Mouse (Mus musculus) spleen, postnatal 36 days (tissue): ENCODE data around the gene Il15.

Experiments
- DNase-seq, 2 experiments: peaks; one replicate each; pipeline ENCODE4 v3.0.0; 2022; ENCODE audit warnings: low spot score in 2 of 2, mixed read lengths in 1 of 2

The Il15 gene

GRCm38 (mm10) chr8:82402686-82403330 lies at the start of gene Il15:
TSS of gene Il15 (minus strand) at chr8:82403222.
- DNase-seq: peak; percentile 67 to 68

- DNase-seq: no peak
Measured at GRCm38 (mm10) chr8:82444897-82445296, 41.9 kb upstream of the Il15 start.

DNA sequence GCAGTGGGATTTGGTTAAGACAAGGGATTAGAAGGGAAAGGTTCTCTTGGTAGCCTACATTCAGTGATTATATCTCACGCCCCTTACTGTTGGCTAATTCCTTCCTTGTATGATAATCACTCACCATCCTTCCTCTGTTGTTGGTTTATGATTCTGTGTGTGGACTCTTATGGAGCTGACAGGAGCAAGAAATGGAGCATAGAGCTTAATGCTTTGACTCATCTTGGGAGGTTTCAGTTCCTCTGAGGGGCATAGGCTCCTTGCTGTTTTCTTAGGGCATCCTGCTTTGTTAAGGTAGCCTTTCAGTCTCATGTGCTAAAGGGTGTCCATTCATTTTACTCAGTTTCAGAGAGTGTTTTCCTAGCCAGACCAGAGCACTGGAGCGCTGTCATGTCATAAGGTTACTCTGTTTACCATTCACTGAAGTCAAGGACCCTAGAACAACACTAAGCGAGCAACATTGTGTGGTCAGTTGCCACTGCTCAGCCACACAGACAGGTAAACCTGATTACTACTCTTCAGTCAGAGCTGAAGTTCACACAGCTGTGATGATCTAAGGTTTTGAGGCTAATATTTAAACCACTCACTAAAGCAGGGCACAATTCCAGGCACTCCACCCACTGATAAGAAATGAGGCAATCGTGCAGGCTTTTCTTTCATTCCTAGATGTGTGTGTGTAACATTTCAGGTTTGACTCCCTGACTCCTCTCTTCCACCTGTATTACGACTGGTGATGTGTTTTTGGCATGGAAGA lies 13.7 kb upstream of the Il15 start:
- DNase-seq: no peak

DNA sequence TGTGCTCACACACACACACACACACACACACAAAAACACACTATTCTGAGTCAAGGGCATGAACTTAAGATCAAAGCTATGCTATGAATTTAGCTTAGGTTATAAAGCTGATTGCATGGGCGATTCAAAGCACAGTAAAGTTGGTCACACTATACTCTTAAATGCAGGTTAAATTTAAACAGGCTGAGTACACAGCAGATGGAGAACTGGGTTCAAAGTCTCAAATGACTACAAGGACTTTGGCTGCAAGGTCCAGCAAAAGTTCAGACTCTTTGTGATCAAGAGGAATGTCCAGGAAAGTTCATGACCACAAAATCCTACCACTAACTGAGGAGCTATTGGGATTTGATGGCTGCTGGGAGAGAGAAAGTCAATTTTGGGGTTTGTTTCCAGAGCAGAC lies 12.5 kb upstream of the Il15 start:
- no peak for DNase-seq

DNA sequence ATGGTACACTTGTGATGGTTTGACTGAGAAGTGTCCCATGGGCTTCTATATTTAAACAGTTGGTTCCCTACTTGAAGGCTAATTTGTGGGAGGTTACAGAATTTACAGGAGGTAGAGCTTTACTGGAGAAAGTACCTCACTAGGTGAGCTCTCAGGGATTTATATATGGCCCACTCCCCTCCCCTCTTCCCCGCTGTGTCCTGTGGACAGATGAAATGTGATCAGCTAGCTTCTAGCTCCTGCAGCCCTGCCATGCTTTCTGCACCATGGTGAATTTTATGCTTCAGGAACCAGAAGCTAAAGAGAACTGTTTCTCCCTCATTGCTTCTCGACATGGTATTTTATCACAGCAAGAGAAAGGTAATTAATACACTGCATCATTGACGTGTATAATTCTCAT lies 7.1 kb upstream of the Il15 start:
- DNase-seq: no peak

DNA sequence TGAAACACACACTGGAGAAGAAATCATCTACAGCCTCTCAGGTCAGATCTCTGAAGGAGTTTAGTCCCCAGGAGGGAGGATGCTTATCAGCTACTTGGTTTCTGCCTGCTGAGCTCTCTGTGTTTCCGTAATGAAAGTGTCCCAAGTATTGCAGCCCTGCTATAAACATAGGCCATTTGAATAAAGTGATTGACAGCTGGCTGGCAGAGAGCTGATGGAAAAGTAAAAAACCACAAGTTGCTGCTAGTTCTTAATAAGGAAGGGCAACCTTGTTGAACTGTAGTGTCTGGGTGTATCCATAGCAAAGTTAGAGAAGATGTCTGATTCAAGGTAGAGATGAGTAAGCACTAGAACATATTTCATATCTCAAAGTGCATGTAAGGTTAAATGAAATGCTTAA lies 4.0 kb upstream of the Il15 start:
- DNase-seq: no peak

GRCm38 (mm10) chr8:82404068-82404467 lies 1.0 kb upstream of the Il15 start:
- DNase-seq: no peak

DNA sequence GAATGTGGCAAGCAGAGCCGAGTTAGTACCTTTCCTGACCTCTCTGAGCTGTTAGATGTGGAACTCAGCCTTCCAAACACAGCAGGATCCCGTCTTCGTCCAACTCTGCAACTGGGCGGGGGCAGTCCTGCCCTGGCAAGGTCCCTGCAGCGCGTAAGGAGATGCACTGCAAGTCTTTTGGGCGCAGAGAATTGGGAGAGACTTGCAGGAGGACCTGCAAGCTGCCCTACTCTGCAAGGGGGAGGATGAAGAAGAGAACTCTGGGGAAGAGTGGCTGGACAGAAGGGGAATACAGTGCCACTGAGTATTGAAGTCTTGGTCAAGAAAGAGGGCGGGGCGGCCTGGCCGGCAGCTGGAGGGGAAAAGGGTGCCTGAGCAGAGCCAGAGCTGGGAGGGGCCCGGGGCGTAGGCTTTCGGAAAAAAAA lies 749 bp downstream of the Il15 start:
- DNase-seq: peak in 1 of 2 experiments; percentile 25

DNA sequence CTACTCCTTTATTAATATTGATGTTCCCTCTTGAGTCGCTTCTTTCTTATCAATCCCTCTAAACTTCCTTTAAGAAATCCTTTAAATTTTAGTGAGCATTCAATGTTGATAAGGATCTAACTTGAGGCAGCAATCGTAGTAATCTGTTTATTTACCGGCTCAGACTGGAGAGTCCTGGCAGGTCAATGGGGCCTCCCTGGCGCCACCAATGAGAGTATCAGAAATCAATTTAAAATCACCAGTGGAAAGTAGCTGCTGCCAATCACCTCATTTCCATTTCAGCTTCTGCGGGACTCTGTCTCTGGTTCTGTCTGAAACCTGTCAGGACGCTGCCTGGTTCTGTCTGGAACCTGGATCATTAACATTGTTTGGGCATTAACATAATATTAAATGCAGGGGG lies 1.5 kb downstream of the Il15 start:
- no peak for DNase-seq

DNA sequence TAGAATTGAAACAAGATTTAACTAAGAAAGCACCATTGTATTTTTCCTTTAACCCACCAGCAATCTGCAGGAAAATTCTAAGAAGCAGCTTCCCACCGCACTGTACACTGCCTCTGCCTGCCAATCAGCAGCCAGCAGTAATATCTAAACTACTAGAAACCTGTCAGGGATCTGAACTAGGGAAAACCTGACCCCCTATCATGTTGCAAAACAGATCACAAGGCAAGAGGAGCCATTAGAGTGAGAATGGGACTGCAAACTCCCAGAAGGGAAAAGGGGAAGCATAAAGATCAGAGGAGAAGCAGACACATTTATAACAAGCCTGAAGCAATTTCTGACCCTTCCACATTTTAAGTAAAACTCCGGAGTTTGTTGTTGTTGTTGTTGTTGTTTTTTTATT lies 2.0 kb downstream of the Il15 start:
- DNase-seq: no peak

DNA sequence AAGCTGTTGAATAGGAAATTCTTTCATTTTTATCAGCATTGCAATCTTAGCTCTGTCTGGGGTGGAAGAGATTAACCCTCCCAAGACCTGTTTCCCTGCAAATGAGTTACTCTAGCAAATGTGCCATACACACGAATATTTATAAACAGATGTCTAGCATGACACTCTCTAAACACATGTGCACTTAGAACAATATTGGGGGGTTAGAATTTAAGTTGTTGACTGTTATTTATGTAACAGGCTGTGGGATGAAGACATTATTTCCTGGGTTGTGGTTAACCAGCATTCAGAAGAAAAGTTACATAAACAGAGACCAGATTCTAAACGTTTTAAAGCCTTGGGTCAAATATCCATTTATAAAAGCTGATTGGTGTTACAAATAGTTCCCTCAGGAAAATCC lies 2.6 kb downstream of the Il15 start:
- DNase-seq: no peak

GRCm38 (mm10) chr8:82398546-82398945 lies 4.5 kb downstream of the Il15 start:
- no peak for DNase-seq

DNA sequence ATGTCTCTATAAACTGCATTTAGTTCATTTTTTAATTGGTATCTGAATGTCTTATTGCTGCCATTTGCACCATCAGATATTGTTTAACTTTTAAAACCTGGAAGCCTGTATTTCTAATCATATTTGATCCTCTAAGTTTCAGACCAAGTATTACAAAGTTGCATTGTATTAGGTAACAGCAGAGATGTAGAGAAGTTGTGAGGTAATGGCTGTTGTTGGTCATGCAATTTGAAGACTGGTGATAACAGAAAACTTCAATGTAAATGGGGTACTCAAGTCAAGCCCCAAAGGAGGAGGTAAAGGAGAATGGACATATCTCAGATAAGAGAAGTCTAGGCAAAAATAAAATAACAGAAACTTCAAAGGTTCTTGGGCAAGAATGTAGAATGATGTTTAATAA lies 11.8 kb downstream of the Il15 start:
- DNase-seq: no peak

DNA sequence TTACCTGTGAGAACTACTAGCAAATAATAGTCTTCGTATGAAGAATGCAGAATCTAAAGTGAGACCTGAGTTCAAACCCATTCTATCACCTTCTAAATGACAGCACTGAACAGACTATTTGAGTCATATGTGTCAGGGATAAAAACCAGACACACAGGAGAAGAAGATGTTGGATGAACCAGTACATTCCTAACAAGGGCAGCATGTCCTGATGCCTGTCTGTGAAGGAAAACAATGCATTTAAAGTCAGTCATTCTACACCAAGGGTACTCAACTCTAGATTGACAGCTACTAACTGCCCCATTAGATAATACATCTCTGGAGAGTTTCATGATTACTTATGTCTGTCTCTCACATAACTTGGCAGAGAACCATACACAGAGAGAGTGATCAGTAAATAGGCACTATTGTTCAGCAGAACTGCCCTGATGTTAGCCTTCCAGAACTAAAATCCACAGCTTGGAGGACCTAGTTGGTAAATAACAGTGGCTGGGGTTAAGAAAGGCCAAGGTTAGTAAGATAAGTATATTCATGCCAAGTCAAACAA lies 14.6 kb downstream of the Il15 start:
- DNase-seq: no peak

GRCm38 (mm10) chr8:82387614-82388013 lies 15.4 kb downstream of the Il15 start:
- no peak for DNase-seq

- no peak for DNase-seq
Measured at GRCm38 (mm10) chr8:82385867-82386266, 17.2 kb downstream of the Il15 start.

GRCm38 (mm10) chr8:82384458-82385234 lies 18.4 kb downstream of the Il15 start:
- DNase-seq: no peak

- peak in 1 of 2 experiments; percentile 37 for DNase-seq
Measured at GRCm38 (mm10) chr8:82383346-82383745, 19.7 kb downstream of the Il15 start.

GRCm38 (mm10) chr8:82382316-82382715 lies 20.7 kb downstream of the Il15 start:
- DNase-seq: peak in 1 of 2 experiments; percentile 28

- peak in 1 of 2 experiments; percentile 24 for DNase-seq
Measured at GRCm38 (mm10) chr8:82374470-82374869, 28.6 kb downstream of the Il15 start.

DNA sequence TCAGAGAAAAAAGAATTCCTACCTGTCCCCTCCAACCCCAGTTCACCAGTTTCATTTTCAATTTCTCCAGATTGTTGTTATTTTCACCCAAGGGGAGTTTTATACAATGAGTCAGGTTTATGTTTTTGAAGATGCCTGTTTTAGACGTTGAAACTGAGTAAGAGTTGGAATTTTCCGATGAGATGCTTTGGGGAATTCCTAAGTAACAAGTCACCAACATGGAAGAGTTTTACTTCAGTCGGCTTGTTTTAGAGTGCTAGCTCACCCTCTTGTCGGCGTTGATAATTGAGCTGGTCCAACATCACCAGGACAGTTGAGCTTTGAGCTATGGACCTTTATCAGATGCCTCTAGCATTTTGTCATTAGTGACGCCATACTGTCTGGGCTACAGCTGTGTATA lies 30.2 kb downstream of the Il15 start:
- DNase-seq: no peak

DNA sequence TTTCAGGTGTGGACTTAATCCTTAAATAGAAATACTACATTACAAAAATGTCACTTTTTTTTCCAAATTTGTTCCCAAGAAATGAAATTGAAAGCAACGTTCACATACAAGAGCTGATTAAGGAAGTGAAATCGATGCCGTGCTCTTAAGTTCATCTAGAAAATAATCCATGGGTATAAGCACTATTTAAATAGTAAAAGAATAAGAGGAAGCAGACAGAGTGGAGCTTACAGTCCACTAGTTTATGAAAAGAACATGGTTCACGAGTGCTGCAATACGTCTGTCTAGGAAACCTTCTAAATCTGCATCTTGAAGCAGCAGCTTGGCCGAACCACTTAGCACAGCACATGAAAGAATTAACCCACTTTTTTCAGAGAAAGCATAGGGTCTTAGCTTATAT lies 32.4 kb downstream of the Il15 start:
- DNase-seq: no peak
